Mouse (Mus musculus): ENCODE measurements at regions not wholly inside any gene's neighbourhood (a gene's known extent, or its start where the extent isn't known, plus 50 kb on each side); places are given as distances from the start of the nearest gene placed in this dataset.

- no peak for DNase-seq (ENCODE audit: low read depth, low spot score)
These were observed 134.7 kb upstream of the N4bp1 start for GRCm38 (mm10) chr8:87019795-87020194.

GRCm38 (mm10) chr8:86975546-86975945 is 90.5 kb upstream of the N4bp1 start:
- no peak for DNase-seq (ENCODE audit: low read depth, low spot score)

GRCm38 (mm10) chr8:86971736-86972135 is 86.7 kb upstream of the N4bp1 start:
- no peak for DNase-seq (ENCODE audit: low read depth, low spot score)

- no peak for DNase-seq (ENCODE audit: low read depth, low spot score)
These were observed 84.0 kb upstream of the N4bp1 start for GRCm38 (mm10) chr8:86969051-86969450.

GRCm38 (mm10) chr8:86967891-86968311 is 82.8 kb upstream of the N4bp1 start:
- no peak for DNase-seq (ENCODE audit: low read depth, low spot score)

- DNase-seq (ENCODE audit: low read depth, low spot score): no peak
These were observed 76.4 kb upstream of the N4bp1 start for GRCm38 (mm10) chr8:86961218-86962195.
